Mouse (Mus musculus): ENCODE results near the gene Smarce1. TPM values are rescaled to one million over a fixed set of nuclear protein-coding genes. Genes with fewer than 3 reads are reported as not detected.

Gene Smarce1
- polyA plus RNA-seq, 1 experiment from 2014 or later, result 62.3 TPM

Other genes with a start within 250 kb of the Smarce1 start
- 0.15 TPM in 1 of 2 replicates, not detected in the other for gene Gjd3, start 248.0 kb downstream of the Smarce1 start, polyA plus RNA-seq (2015; fragmentation: Nextera tagmentation; extraction: Ambion mirVana)
- 189 and 201 TPM in 2 replicates for gene Top2a, start 206.8 kb downstream of the Smarce1 start, polyA plus RNA-seq (2015; fragmentation: Nextera tagmentation; extraction: Ambion mirVana)
- gene Igfbp4, start 189.8 kb downstream of the Smarce1 start, polyA plus RNA-seq (2015; fragmentation: Nextera tagmentation; extraction: Ambion mirVana), result 277 and 302 TPM in 2 replicates
- gene Tns4, start 141.7 kb downstream of the Smarce1 start, polyA plus RNA-seq (2015; fragmentation: Nextera tagmentation; extraction: Ambion mirVana), result 0.19 and 0.21 TPM in 2 replicates
- 0.25 and 0.32 TPM in 2 replicates for gene Ccr7, start 75.9 kb downstream of the Smarce1 start, polyA plus RNA-seq (2015; fragmentation: Nextera tagmentation; extraction: Ambion mirVana)
- gene Krt222, start 13.1 kb upstream of the Smarce1 start, polyA plus RNA-seq (2015; fragmentation: Nextera tagmentation; extraction: Ambion mirVana), result 0.13 and 0.31 TPM in 2 replicates
- not detected in 2 replicates for gene Krt24, start 54.2 kb upstream of the Smarce1 start, polyA plus RNA-seq (2015; fragmentation: Nextera tagmentation; extraction: Ambion mirVana)
- gene Krt25, start 91.9 kb upstream of the Smarce1 start, polyA plus RNA-seq (2015; fragmentation: Nextera tagmentation; extraction: Ambion mirVana), result not detected in 2 replicates
- not detected in 2 replicates for gene Krt26, start 106.9 kb upstream of the Smarce1 start, polyA plus RNA-seq (2015; fragmentation: Nextera tagmentation; extraction: Ambion mirVana)
- not detected in 2 replicates for gene Krt27, start 120.1 kb upstream of the Smarce1 start, polyA plus RNA-seq (2015; fragmentation: Nextera tagmentation; extraction: Ambion mirVana)
- gene Krt28, start 143.9 kb upstream of the Smarce1 start, polyA plus RNA-seq (2015; fragmentation: Nextera tagmentation; extraction: Ambion mirVana), result 0.06 TPM in 1 of 2 replicates, not detected in the other
- gene Krt10, start 158.3 kb upstream of the Smarce1 start, polyA plus RNA-seq (2015; fragmentation: Nextera tagmentation; extraction: Ambion mirVana), result 2.9 and 3.0 TPM in 2 replicates
- gene Krt12, start 191.2 kb upstream of the Smarce1 start, polyA plus RNA-seq (2015; fragmentation: Nextera tagmentation; extraction: Ambion mirVana), result 0.05 TPM in 1 of 2 replicates, not detected in the other
- gene Krt20, start 207.1 kb upstream of the Smarce1 start, polyA plus RNA-seq (2015; fragmentation: Nextera tagmentation; extraction: Ambion mirVana), result 33.8 and 34.8 TPM in 2 replicates

Data from liver, embryonic 16.5 days (tissue).